Mouse (Mus musculus) heart, postnatal 25 days (tissue): ENCODE measurements at regions not wholly inside any gene's neighbourhood (a gene's known extent, or its start where the extent isn't known, plus 50 kb on each side); places are given as distances from the start of the nearest gene placed in this dataset.

Experiments used
- DNase-seq: peaks from one replicate; pipeline ENCODE4 v3.0.0; 2022; ENCODE audit warnings: low spot score
- intact Hi-C: fragments of 180-260 bp; cut with DNase I; formaldehyde crosslinking; loops from one replicate; pipeline ENCODE4 v1.15.1; 2025

- intact Hi-C loops = no loop called here
- no peak for DNase-seq
Measured at GRCm38 (mm10) chr19:54212169-54212568, 168.2 kb downstream of the Adra2a start.

- intact Hi-C loops = no loop called here
- DNase-seq = no peak
Measured at GRCm38 (mm10) chr19:54244176-54244575, 200.2 kb downstream of the Adra2a start.

GRCm38 (mm10) chr19:54248256-54248936 is 204.4 kb downstream of the Adra2a start:
- no peak for DNase-seq
- intact Hi-C loops = no loop called here

- no peak for DNase-seq
- intact Hi-C loops = loop anchor here (5.0 kb wide), 1 partner anchor 205 kb away; no protein-coding TSS in a partner anchor
Measured at GRCm38 (mm10) chr19:54252145-54252664, 208.3 kb downstream of the Adra2a start.

GRCm38 (mm10) chr19:54257889-54258288 is 213.9 kb downstream of the Adra2a start:
- intact Hi-C loops = no loop called here
- DNase-seq = no peak

- intact Hi-C loops = no loop called here
- DNase-seq = no peak
Measured at GRCm38 (mm10) chr19:54259175-54259574, 215.2 kb downstream of the Adra2a start.

GRCm38 (mm10) chr19:54277368-54277767 is 233.4 kb downstream of the Adra2a start:
- intact Hi-C loops = no loop called here
- no peak for DNase-seq

GRCm38 (mm10) chr19:54285481-54285880 is 241.5 kb downstream of the Adra2a start:
- DNase-seq = no peak

GRCm38 (mm10) chr19:54297663-54298388 is 253.9 kb downstream of the Adra2a start:
- DNase-seq = no peak
- intact Hi-C loops = no loop called here

More at GRCm38 (mm10) chr19:54285481-54285880, 241.5 kb downstream of the Adra2a start:
- intact Hi-C loops = no loop called here

GRCm38 (mm10) chr19:54311289-54311688 is 267.3 kb downstream of the Adra2a start:
- no peak for DNase-seq
- intact Hi-C loops = no loop called here

GRCm38 (mm10) chr19:54311723-54312122 is 267.8 kb downstream of the Adra2a start:
- intact Hi-C loops = no loop called here
- no peak for DNase-seq

GRCm38 (mm10) chr19:54323276-54323675 is 279.3 kb downstream of the Adra2a start:
- no peak for DNase-seq
- intact Hi-C loops = no loop called here

GRCm38 (mm10) chr19:54324991-54325390 is 281.0 kb downstream of the Adra2a start:
- DNase-seq = no peak
- intact Hi-C loops = no loop called here

GRCm38 (mm10) chr19:54332140-54332539 is 288.2 kb downstream of the Adra2a start:
- intact Hi-C loops = no loop called here
- DNase-seq = no peak

- intact Hi-C loops = no loop called here
- DNase-seq = no peak
Measured at GRCm38 (mm10) chr19:54340778-54341291, 296.9 kb downstream of the Adra2a start.

GRCm38 (mm10) chr19:54359731-54360130 is 315.8 kb downstream of the Adra2a start:
- no peak for DNase-seq
- intact Hi-C loops = no loop called here

- no peak for DNase-seq
- intact Hi-C loops = no loop called here
Measured at GRCm38 (mm10) chr19:54360660-54361059, 316.7 kb downstream of the Adra2a start.

- intact Hi-C loops = no loop called here
- DNase-seq = no peak
Measured at GRCm38 (mm10) chr19:54385101-54385500, 341.1 kb downstream of the Adra2a start.

GRCm38 (mm10) chr19:54391406-54391805 is 347.5 kb downstream of the Adra2a start:
- DNase-seq = no peak
- intact Hi-C loops = no loop called here

GRCm38 (mm10) chr19:54399651-54400050 is 355.7 kb downstream of the Adra2a start:
- no peak for DNase-seq
- intact Hi-C loops = no loop called here

GRCm38 (mm10) chr19:54407904-54408303 is 364.0 kb downstream of the Adra2a start:
- intact Hi-C loops = no loop called here
- no peak for DNase-seq
